Mouse (Mus musculus): ENCODE measurements at regions not wholly inside any gene's neighbourhood (a gene's known extent, or its start where the extent isn't known, plus 50 kb on each side); places are given as distances from the start of the nearest gene placed in this dataset.

- no peak for DNase-seq
These were observed 438.2 kb upstream of the Cited2 start for GRCm38 (mm10) chr10:17284858-17285257.

DNA sequence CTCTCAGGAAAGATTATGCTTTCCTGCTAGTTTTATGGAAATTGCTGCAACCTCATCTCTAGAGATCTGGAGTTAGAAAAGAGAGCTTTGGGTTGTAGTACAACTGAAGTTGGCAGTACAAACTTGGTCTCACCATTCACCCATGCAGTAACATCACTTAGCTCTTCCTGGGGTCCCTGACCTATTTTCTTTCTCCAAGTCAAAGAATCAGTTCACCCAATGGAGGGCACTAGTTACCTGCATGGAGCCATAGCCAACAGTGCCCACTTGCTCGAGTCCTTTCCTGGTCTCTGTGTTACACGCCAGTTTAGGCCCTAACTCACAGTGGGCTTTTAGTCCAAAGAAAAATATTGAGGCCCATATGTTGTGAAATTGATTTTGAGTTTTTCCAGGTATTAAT is 435.9 kb upstream of the Cited2 start:
- DNase-seq = no peak

- no peak for DNase-seq
These were observed 434.8 kb upstream of the Cited2 start for GRCm38 (mm10) chr10:17288231-17288630.

DNA sequence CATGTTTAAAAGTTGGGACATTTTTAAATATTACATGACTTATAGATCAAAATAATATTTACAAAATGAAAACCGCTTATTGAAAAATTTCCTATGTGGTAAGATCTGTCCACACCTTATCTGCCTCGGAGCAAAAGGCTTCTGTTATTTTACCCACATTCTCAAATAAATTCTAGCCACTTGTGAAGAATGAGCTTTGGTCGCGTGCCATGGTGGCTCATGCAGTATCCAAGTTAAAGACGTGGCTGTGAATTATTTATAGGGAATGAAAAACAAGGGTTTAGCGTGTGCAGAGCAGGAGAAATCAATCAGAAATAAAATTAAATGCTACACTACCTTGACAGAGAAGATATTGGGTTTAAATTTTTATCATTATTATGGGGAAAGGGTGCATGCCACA is 430.7 kb upstream of the Cited2 start:
- DNase-seq = no peak

- DNase-seq = no peak
These were observed 428.6 kb upstream of the Cited2 start for GRCm38 (mm10) chr10:17294440-17294839.

DNA sequence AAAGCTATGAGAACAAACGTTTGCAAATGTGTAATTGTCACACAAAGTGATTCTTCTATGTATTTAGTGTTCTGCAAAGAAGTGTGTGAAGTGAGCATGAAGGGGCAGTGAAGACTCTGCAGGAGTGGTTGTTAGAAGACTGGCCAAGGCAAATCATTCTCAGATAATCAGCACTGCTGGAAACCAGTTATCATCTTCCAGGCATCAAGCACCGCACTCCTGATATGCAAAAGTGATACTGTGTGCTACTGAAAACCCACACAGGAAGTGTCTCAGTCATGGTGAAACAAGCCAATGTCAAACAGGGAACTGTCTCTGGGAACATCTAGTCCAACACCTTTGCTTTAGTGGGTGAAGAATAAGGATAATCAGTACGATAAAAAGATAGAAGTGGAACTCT is 427.9 kb upstream of the Cited2 start:
- no peak for DNase-seq

DNA sequence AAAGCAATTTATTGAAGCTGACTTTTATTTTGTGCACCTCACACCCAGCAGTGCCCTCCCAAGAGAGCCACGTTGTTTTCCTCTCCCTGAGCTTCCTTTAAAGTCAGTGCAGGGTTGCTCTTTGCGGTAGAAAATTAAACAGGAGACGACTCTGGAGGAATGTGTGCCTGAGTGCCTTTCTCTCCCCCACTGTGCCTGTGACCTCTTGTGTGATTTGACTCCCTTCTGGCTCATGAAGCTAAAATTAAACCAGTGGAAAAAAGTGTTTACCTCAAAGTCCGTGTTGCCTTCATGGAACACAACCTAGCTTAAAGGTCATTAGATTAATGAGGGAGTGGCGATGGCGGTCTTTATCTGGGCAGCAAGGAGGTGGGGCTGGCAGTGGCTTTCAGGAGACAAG is 423.4 kb upstream of the Cited2 start:
- no peak for DNase-seq

DNA sequence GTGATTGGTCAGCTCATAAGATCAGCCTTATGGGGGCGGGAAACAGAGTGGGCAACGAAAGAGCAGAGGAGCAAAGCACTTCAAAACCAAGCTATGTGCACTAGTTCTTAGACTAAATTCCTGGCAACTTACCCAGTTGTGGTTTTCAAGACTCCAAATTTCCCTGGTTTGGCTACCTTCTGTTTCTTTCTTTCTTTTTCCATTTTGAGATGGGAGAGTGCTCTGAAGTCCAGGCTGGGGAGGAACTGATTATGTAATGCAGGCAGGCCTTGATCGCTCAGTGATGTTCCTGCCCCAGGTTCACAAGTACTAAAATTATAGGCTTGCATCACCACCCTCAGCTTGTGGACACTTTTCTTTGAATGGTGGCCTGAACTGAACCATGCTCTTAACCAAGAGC is 396.3 kb upstream of the Cited2 start:
- no peak for DNase-seq

DNA sequence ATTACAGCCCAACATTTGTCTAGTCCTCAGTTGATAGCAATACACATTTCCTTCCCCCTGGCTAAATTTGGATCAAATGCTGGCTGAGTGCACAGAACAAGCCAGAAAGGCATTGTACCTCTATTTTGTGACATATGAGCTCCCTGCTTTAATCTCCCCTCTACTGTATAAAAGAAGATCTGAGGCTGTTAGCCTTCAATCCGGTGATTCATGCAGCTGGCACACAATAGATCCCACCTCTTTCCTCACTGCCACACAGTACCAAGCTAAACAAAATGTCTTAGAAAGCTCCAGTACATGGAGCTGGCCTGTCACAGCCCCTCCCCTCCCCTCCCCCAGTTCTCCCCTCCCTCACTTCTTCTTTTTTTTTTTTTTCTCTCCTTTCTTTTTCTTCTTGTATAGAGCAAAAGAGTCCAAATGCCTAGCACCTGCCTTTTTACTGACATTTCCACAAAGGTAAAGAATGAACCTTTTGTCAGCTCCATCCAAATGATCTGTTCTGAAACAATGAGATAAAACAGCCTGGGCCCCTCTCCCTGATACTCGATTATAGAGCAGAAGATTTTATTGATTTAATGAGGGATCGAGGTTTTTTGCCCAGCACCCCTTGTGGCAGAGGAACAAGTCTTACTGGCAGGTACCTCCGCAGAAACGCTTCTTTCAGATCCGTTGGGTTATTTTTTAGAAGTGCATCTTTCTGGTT is 392.0 kb upstream of the Cited2 start:
- DNase-seq = no peak

- DNase-seq = no peak
These were observed 391.4 kb upstream of the Cited2 start for GRCm38 (mm10) chr10:17331607-17332008.

DNA sequence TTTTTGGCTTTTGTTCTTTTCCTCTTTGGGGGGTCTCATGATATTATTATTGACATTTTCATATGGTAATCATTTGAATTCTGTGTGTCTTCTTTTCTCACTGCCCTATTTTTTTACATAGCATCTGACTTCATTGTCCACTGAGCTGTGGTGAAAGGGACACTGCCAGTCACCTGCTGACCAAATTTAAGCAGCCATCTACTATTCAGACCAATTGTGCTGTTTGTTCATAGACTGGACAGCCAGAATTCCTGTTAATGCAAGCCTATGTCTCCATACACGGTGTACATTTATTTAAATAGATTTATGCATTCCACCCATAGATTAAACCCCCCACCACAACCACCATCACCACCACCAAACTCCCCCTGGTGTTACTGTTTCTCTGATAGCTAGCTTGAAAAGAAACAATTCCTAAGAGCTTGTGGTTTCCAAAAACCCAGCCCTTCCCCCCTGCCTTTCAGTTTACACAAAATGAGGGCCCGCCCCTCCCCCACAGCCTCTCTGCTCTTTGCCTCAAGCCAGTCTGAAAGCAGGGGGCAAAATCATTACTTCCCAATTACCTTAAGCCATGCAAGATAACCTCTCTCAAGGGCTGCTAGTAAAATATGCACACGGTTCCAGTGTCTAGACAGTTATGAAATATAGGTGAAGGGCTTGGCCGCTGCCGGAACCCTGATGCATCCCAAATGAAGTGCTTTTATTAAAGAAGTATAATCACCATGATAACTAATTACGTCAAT is 390.8 kb upstream of the Cited2 start:
- peak; percentile 8 for DNase-seq

GRCm38 (mm10) chr10:17332986-17333385 is 390.0 kb upstream of the Cited2 start:
- DNase-seq = no peak

DNA sequence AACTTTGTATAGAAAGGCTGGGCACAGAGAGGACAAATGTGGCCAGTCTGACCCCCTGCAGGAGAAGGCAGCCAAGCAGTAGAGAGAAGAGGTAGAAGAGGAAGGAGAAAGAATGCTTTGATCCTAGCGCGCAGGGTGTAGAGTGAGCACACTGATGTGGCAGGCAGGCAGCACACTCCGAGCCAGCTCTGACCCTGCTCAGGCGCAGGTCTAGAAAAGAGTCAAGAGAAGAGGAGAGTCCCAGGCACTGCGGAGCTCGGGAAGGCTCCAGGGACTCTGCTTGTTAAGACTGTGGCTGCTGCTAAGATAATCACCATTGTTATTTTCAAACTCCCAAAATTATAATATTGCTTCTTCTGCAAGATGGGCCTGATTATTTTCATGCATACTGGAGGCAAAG is 389.3 kb upstream of the Cited2 start:
- DNase-seq = no peak

GRCm38 (mm10) chr10:17337217-17337616 is 385.8 kb upstream of the Cited2 start:
- no peak for DNase-seq

GRCm38 (mm10) chr10:17343829-17344228 is 379.2 kb upstream of the Cited2 start:
- DNase-seq = no peak

DNA sequence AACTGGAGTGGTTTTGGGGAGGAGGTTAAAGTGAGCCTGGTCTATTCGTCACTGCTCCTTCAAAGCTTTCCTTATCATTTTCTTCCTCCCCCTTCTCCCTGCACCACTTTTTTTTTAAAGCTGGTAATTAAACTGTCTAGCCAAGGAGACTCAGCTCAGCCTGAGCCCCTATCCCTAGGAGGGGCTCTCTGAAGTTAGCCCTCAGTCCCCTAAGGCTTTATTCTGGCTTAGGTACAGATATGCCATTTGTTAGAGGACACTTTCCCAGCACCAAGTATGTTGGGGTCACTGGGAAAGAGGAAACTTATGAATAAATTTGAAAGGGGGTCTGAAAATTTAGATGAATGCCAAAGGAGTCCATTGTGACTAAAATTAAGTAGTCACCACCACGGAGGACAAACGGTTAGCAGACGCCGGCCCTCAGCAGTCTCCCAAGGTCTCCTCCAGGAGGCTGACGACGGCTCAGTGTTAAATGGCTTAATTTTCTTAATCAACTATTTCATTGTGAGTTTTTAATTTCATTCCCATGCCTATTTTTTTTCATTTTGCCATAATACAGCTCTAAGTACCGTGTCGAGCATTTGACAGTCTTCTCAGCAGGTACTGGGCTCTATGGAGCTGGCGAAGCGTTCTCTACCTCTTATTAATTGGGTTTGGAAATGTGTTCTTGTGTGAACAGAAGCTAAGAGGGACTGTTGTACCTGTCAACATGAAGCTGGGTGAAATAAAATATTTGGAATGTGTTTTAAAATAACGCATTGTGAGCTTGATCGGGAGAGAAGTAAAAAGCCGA is 370.6 kb upstream of the Cited2 start:
- DNase-seq = no peak

GRCm38 (mm10) chr10:17355476-17355875 is 367.5 kb upstream of the Cited2 start:
- DNase-seq = no peak

GRCm38 (mm10) chr10:17356041-17356440 is 367.0 kb upstream of the Cited2 start:
- no peak for DNase-seq

DNA sequence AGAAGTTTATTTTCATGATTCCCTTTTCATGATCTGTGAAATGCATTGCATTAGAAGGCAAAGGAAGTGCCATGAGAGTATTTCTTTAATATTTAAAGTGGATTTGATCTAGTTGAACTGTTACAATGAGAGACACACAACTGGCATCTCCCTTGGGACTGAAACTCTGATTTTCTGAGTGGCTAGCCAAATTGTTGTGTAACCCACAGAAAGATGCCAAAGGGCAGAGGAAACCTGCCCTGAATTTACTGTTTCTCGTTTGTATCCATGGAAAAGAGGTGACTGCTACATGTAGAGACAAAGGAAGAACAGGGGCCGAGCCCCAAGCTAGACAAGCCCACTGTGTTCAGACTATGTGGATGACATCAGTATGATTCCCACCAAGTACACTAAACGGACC is 360.4 kb upstream of the Cited2 start:
- no peak for DNase-seq

- DNase-seq = no peak
These were observed 356.8 kb upstream of the Cited2 start for GRCm38 (mm10) chr10:17366042-17366740.

DNA sequence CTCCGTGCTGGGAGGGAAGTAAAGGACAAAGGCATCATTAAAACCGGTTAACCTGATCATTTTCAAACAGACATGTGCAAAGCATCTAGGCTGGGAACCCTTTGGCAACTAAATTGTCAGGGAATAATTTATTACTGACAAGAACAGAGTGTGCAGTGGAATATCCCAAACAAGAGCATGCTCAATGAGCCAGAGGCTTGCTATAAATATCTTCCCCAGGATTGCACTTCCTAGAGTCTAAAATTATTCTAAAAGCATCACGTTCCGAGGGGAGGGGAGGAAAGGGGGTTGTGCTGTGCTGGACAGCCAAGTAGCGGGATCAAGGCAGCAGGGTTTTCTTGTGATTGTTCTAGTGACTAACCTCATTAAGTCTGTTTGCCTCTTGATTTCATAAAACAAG is 356.0 kb upstream of the Cited2 start:
- no peak for DNase-seq

- DNase-seq = no peak
These were observed 355.6 kb upstream of the Cited2 start for GRCm38 (mm10) chr10:17367430-17367829.

DNA sequence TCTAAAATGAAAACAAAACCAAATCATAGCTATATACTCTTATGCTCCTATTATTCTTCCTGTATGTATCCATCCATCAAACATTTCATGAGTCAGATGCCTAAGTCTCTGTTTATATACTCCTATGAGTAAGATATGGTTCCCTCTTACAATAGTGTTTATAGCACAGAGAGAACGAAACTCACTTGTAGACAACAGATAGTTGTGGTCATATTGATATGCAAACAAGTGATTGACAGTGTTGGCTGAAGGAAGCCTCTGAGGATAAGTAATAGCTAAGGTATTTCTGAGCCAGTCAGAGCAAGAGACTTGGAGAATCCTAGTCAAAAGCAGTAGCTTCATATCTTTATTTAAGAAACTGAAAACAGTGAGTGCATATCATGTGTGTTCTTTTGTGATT is 354.4 kb upstream of the Cited2 start:
- no peak for DNase-seq

Data from thymus, postnatal 14 days (tissue).